Mouse (Mus musculus): Measurements from ENCODE around the gene Mad1l1.

DNA sequence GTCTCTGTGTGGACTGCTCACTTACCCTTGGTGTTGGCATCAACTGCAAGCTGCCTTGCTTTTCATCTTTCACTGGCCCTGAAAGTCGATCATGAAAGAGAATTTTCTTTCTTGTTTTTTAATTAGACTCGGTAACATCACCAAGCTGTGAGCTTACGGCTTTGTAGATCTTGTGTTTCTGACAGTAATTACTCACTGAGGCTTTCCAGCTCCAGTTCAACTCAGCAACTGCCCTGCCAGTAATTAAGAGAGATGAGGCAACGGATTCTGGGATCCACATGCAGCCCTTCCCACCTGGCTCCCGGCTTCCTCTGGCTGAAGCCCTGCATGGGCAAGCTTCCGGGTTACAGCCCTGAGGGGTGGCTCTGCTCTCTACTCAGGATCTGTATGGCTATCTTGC, 298.5 kb downstream of the Mad1l1 start:
- no peak for TF ChIP-seq CTCF (IDR thresholded peaks at IDR 0.05; ENCODE audit: control insufficient read depth, insufficient read depth, insufficient read length)
- TF ChIP-seq MYOG (IDR thresholded peaks at IDR 0.05; ENCODE audit: control insufficient read depth, extremely low read depth, insufficient read length), result no peak
- no peak for TF ChIP-seq USF1 (IDR thresholded peaks at IDR 0.05; ENCODE audit: low read depth)
- TF ChIP-seq MAX (IDR thresholded peaks at IDR 0.05), result no peak
- TF ChIP-seq MYOD1 (IDR thresholded peaks at IDR 0.05; ENCODE audit: control insufficient read depth, insufficient read length, low read depth), result no peak

Data from C2C12 (cell line).